Mouse (Mus musculus): ENCODE measurements around the gene Gm6793.

- TF ChIP-seq CTCF (IDR thresholded peaks at IDR 0.05; ENCODE audit: extremely low read depth, insufficient read length, insufficient replicate concordance, low read depth, low read length) (no peak), POLR2A (IDR thresholded peaks at IDR 0.05; ENCODE audit: low read depth, low read length) (no peak)
These were observed 30.3 kb upstream of the Gm6793 start for GRCm38 (mm10) chr8:112045182-112045581.
